Mouse (Mus musculus): ENCODE results near the gene Slc22a12. TPM values are rescaled to one million over a fixed set of nuclear protein-coding genes. Genes with fewer than 3 reads are reported as not detected.

The Slc22a12 gene
- polyA plus RNA-seq, 1 experiment from 2014 or later, result not detected

- Histone ChIP-seq H3K4me3 (no peak overlapping the region), H3K36me3 (peaks cover 43% of the 10 kb centered on the region), H3K4me2 (no peak overlapping the region), H3K9ac (no peak overlapping the region), H3K27me3 (no peaks in the 10 kb centered on the region), H3K27ac (replicated peaks) (peak overlapping the region; percentile 15; the same call in 1 of the 2 replicates), H3K9me3 (no peaks in the 10 kb centered on the region), H3K4me1 (replicated peaks) (peaks cover 56% of the 10 kb centered on the region)
- 73% methylated on average over 17 of the region's 17 CpGs for WGBS
- ATAC-seq (ENCODE audit: low read depth), result no peak
Observed at GRCm38 (mm10) chr19:6527839-6528531, 14.8 kb downstream of the Slc22a12 start.

- Histone ChIP-seq H3K4me1 (replicated peaks) (peaks cover 51% of the 10 kb centered on the region), H3K36me3 (peaks cover 49% of the 10 kb centered on the region), H3K4me3 (no peak overlapping the region), H3K9ac (no peak overlapping the region), H3K27me3 (no peaks in the 10 kb centered on the region), H3K4me2 (no peak overlapping the region), H3K27ac (replicated peaks) (0 out of 2 replicates have a peak overlapping the region, but pooled peaks have one; percentile 15), H3K9me3 (no peaks in the 10 kb centered on the region)
- 85% methylated on average over 3 of the region's 3 CpGs for WGBS
- ATAC-seq (ENCODE audit: low read depth), result no peak
Observed at GRCm38 (mm10) chr19:6527439-6527838, 15.4 kb downstream of the Slc22a12 start.

GRCm38 (mm10) chr19:6526010-6526409 is 16.8 kb downstream of the Slc22a12 start:
- no peak overlapping the region for H3K4me3 ChIP-seq
- H3K36me3 ChIP-seq, result peaks cover 63% of the 10 kb centered on the region
- no peak overlapping the region for H3K9ac ChIP-seq
- H3K27me3 ChIP-seq, result no peaks in the 10 kb centered on the region
- H3K4me1 ChIP-seq (replicated peaks), result peaks cover 37% of the 10 kb centered on the region
- H3K9me3 ChIP-seq, result no peaks in the 10 kb centered on the region
- 91% methylated on average over 9 of the region's 9 CpGs for WGBS
- H3K27ac ChIP-seq (replicated peaks), result no peak overlapping the region
- no peak overlapping the region for H3K4me2 ChIP-seq
- no peak for ATAC-seq (ENCODE audit: low read depth)

GRCm38 (mm10) chr19:6525023-6525422 is 17.8 kb downstream of the Slc22a12 start:
- H3K4me2 ChIP-seq, result no peak overlapping the region
- no peak overlapping the region for H3K27ac ChIP-seq (replicated peaks)
- peaks cover 30% of the 10 kb centered on the region for H3K4me1 ChIP-seq (replicated peaks)
- no peak overlapping the region for H3K9ac ChIP-seq
- no peak for ATAC-seq (ENCODE audit: low read depth)
- no peaks in the 10 kb centered on the region for H3K27me3 ChIP-seq
- no peak overlapping the region for H3K4me3 ChIP-seq
- H3K9me3 ChIP-seq, result no peaks in the 10 kb centered on the region
- WGBS, result 79% methylated on average over 4 of the region's 4 CpGs
- peaks cover 73% of the 10 kb centered on the region for H3K36me3 ChIP-seq

GRCm38 (mm10) chr19:6522289-6522688 is 20.5 kb downstream of the Slc22a12 start:
- Histone ChIP-seq H3K27ac (replicated peaks) (no peak overlapping the region), H3K27me3 (no peaks in the 10 kb centered on the region), H3K9ac (no peak overlapping the region), H3K4me2 (no peak overlapping the region), H3K4me3 (no peak overlapping the region), H3K36me3 (peaks cover 89% of the 10 kb centered on the region), H3K4me1 (replicated peaks) (peaks cover 32% of the 10 kb centered on the region), H3K9me3 (no peaks in the 10 kb centered on the region)
- no peak for ATAC-seq (ENCODE audit: low read depth)
- WGBS, result 92% methylated on average over 14 of the region's 14 CpGs

GRCm38 (mm10) chr19:6521630-6522029 is 21.2 kb downstream of the Slc22a12 start:
- H3K4me2 ChIP-seq, result no peak overlapping the region
- H3K9me3 ChIP-seq, result no peaks in the 10 kb centered on the region
- H3K27me3 ChIP-seq, result no peaks in the 10 kb centered on the region
- WGBS, result 92% methylated on average over 3 of the region's 3 CpGs
- H3K4me1 ChIP-seq (replicated peaks), result peaks cover 35% of the 10 kb centered on the region
- peaks cover 89% of the 10 kb centered on the region for H3K36me3 ChIP-seq
- no peak overlapping the region for H3K9ac ChIP-seq
- ATAC-seq (ENCODE audit: low read depth), result no peak
- H3K27ac ChIP-seq (replicated peaks), result no peak overlapping the region
- no peak overlapping the region for H3K4me3 ChIP-seq

GRCm38 (mm10) chr19:6519483-6519882 is 23.3 kb downstream of the Slc22a12 start:
- H3K4me1 ChIP-seq (replicated peaks), result peaks cover 35% of the 10 kb centered on the region
- ATAC-seq (ENCODE audit: low read depth), result 0 out of 2 replicates have a peak, but pooled peaks have one; percentile 12
- H3K9me3 ChIP-seq, result no peaks in the 10 kb centered on the region
- no peak overlapping the region for H3K4me3 ChIP-seq
- H3K27me3 ChIP-seq, result no peaks in the 10 kb centered on the region
- no peak overlapping the region for H3K4me2 ChIP-seq
- no peak overlapping the region for H3K9ac ChIP-seq
- WGBS, result 54% methylated on average over 2 of the region's 2 CpGs
- peaks cover 95% of the 10 kb centered on the region for H3K36me3 ChIP-seq
- H3K27ac ChIP-seq (replicated peaks), result peak overlapping the region; percentile 88

- H3K4me3 ChIP-seq, result no peak overlapping the region
- peaks cover 95% of the 10 kb centered on the region for H3K36me3 ChIP-seq
- H3K4me2 ChIP-seq, result peak overlapping the region; percentile 24
- H3K27me3 ChIP-seq, result no peaks in the 10 kb centered on the region
- H3K4me1 ChIP-seq (replicated peaks), result peaks cover 44% of the 10 kb centered on the region
- 0 out of 2 replicates have a peak overlapping the region, but pooled peaks have one; percentile 49 for H3K9ac ChIP-seq
- peak; percentile 38 for ATAC-seq (ENCODE audit: low read depth)
- 23% methylated on average over 5 of the region's 5 CpGs for WGBS
- peak overlapping the region; percentile 88 for H3K27ac ChIP-seq (replicated peaks)
- H3K9me3 ChIP-seq, result no peaks in the 10 kb centered on the region
Observed at GRCm38 (mm10) chr19:6518601-6519000, 24.2 kb downstream of the Slc22a12 start.

GRCm38 (mm10) chr19:6516153-6516552 is 26.7 kb downstream of the Slc22a12 start:
- H3K4me1 ChIP-seq (replicated peaks), result peaks cover 57% of the 10 kb centered on the region
- H3K4me2 ChIP-seq, result no peak overlapping the region
- H3K9me3 ChIP-seq, result no peaks in the 10 kb centered on the region
- H3K27me3 ChIP-seq, result no peaks in the 10 kb centered on the region
- H3K9ac ChIP-seq, result no peak overlapping the region
- H3K36me3 ChIP-seq, result peaks cover 92% of the 10 kb centered on the region
- H3K4me3 ChIP-seq, result no peak overlapping the region
- WGBS, result 58% methylated on average over 8 of the region's 8 CpGs
- no peak for ATAC-seq (ENCODE audit: low read depth)
- H3K27ac ChIP-seq (replicated peaks), result no peak overlapping the region

GRCm38 (mm10) chr19:6515448-6515847 is 27.4 kb downstream of the Slc22a12 start:
- no peak overlapping the region for H3K4me2 ChIP-seq
- no peak overlapping the region for H3K27ac ChIP-seq (replicated peaks)
- no peak overlapping the region for H3K4me3 ChIP-seq
- ATAC-seq (ENCODE audit: low read depth), result no peak
- H3K9ac ChIP-seq, result no peak overlapping the region
- H3K4me1 ChIP-seq (replicated peaks), result peaks cover 57% of the 10 kb centered on the region
- WGBS, result 62% methylated on average over 5 of the region's 5 CpGs
- H3K9me3 ChIP-seq, result no peaks in the 10 kb centered on the region
- H3K27me3 ChIP-seq, result no peaks in the 10 kb centered on the region
- H3K36me3 ChIP-seq, result peaks cover 92% of the 10 kb centered on the region

GRCm38 (mm10) chr19:6514940-6515339 is 27.9 kb downstream of the Slc22a12 start:
- Histone ChIP-seq H3K9ac (no peak overlapping the region), H3K4me2 (no peak overlapping the region), H3K4me1 (replicated peaks) (peaks cover 55% of the 10 kb centered on the region), H3K27ac (replicated peaks) (no peak overlapping the region), H3K4me3 (no peak overlapping the region), H3K27me3 (no peaks in the 10 kb centered on the region), H3K9me3 (no peaks in the 10 kb centered on the region), H3K36me3 (peaks cover 92% of the 10 kb centered on the region)
- ATAC-seq (ENCODE audit: low read depth), result no peak
- 67% methylated on average over 6 of the region's 6 CpGs for WGBS

GRCm38 (mm10) chr19:6513389-6514139 is 29.3 kb downstream of the Slc22a12 start:
- peaks cover 88% of the 10 kb centered on the region for H3K36me3 ChIP-seq
- H3K27me3 ChIP-seq, result no peaks in the 10 kb centered on the region
- H3K9me3 ChIP-seq, result no peaks in the 10 kb centered on the region
- H3K4me3 ChIP-seq, result no peak overlapping the region
- H3K4me1 ChIP-seq (replicated peaks), result peaks cover 41% of the 10 kb centered on the region
- H3K27ac ChIP-seq (replicated peaks), result 0 out of 2 replicates have a peak overlapping the region, but pooled peaks have one; percentile 33
- no peak for ATAC-seq (ENCODE audit: low read depth)
- WGBS, result 5% methylated on average over 15 of the region's 15 CpGs
- H3K9ac ChIP-seq, result no peak overlapping the region
- no peak overlapping the region for H3K4me2 ChIP-seq

All from neural tube, embryonic 13.5 days (tissue).